Mouse (Mus musculus): Measurements from ENCODE around the gene Gpc5. TPM values are rescaled to one million over a fixed set of nuclear protein-coding genes. Genes with fewer than 3 reads are reported as not detected.

The Gpc5 gene
- polyA plus RNA-seq, 1 experiment from 2014 or later, result 21.3 TPM

DNA sequence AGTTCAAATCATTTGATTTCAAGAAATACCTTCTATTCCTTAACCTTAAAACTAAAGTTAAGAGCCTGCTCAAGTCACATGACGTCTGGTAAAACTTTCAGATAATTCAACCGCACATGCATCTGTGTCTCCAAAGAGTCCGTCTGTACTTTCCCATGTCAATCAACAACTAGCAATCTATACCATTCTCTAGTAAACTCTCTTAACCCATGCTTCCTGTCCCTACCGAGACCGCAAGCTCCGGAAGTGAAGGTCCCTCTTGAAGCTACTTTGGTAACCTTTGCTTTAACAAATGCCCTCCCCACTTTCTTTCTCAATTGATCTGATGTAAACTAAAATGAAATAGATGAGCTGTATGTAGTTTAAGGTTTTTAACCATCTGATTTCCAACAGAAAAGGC, 1118.3 kb downstream of the Gpc5 start:
- Histone ChIP-seq H3K4me3 (replicated peaks) (no peak overlapping the region), H3K27ac (replicated peaks) (no peak overlapping the region), H3K4me2 (no peak overlapping the region), H3K27me3 (replicated peaks) (no peaks in the 10 kb centered on the region), H3K9me3 (replicated peaks) (no peaks in the 10 kb centered on the region), H3K9ac (replicated peaks) (no peak overlapping the region), H3K36me3 (no peaks in the 10 kb centered on the region), H3K4me1 (no peaks in the 10 kb centered on the region)
- WGBS, result 93% methylated on average over 6 of the region's 6 CpGs
- ATAC-seq (ENCODE audit: low FRiP score), result no peak

DNA sequence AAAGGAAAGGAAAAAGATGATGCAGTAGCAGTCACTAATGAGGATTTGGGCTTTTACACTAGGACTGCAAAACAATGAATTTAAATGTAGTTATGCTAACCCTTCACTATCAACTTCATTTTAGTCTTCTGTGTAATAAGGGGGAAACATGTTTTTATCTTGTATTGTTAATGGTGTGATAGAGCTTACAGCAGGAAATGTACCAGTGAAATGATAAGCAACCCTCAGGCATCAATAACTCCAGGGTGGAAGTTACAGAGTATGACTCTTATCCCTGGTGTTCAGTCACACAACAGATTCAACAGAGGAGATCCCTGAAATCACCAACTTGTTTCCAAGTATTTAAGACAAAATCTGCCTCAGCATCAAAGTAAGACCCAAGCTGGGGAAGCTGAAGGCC, 1120.0 kb downstream of the Gpc5 start:
- no peaks in the 10 kb centered on the region for H3K27me3 ChIP-seq (replicated peaks)
- H3K9ac ChIP-seq (replicated peaks), result no peak overlapping the region
- H3K4me3 ChIP-seq (replicated peaks), result no peak overlapping the region
- H3K27ac ChIP-seq (replicated peaks), result no peak overlapping the region
- no peaks in the 10 kb centered on the region for H3K36me3 ChIP-seq
- H3K4me2 ChIP-seq, result no peak overlapping the region
- no peaks in the 10 kb centered on the region for H3K4me1 ChIP-seq
- H3K9me3 ChIP-seq (replicated peaks), result no peaks in the 10 kb centered on the region
- no peak for ATAC-seq (ENCODE audit: low FRiP score)

DNA sequence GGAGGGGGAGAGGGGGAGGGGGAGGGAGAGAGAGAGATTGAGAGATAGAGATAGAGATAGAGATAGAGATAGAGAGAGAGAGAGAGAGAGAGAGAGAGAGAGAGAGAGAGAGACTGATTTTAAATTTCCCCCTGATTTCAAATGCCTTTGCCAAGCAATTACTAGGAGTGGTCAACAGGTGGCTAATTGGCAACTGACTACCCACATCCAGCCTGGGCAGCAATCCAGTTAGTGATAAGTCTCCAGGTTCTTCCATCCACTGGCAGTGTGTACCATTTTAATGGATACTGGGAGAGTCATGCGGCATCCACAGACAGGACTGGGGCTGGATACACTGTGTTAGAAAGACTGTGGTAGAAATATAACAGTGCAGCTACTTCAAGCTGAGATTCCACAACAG, 1166.1 kb downstream of the Gpc5 start:
- no peaks in the 10 kb centered on the region for H3K27me3 ChIP-seq (replicated peaks)
- no peaks in the 10 kb centered on the region for H3K9me3 ChIP-seq (replicated peaks)
- ATAC-seq (ENCODE audit: low FRiP score), result no peak
- 80% methylated on average over 1 of the region's 1 CpGs for WGBS
- no peaks in the 10 kb centered on the region for H3K36me3 ChIP-seq
- H3K4me3 ChIP-seq (replicated peaks), result no peak overlapping the region
- no peak overlapping the region for H3K4me2 ChIP-seq
- no peak overlapping the region for H3K27ac ChIP-seq (replicated peaks)
- no peak overlapping the region for H3K9ac ChIP-seq (replicated peaks)
- no peaks in the 10 kb centered on the region for H3K4me1 ChIP-seq

DNA sequence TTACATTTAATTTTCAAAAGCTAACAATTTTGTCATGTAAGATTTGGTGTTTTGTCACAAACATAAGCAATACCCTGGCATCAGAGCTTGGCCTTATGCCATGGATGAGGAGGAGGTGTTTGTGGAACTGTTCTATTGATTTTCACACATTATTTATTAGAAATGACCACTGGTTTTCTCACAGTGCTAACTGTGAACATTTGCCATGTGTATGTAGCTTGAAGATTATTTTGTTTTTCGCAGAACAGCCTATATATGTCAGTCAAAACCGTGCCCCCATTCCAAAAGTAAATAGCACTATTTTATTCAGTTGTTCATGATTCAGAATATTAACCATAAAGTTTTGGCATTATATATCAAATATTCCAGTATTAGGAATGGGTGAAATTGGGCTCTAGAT, 1216.5 kb downstream of the Gpc5 start:
- no peaks in the 10 kb centered on the region for H3K9me3 ChIP-seq (replicated peaks)
- no peak overlapping the region for H3K4me2 ChIP-seq
- no peak overlapping the region for H3K27ac ChIP-seq (replicated peaks)
- H3K4me1 ChIP-seq, result no peaks in the 10 kb centered on the region
- WGBS, result 88% methylated on average over 2 of the region's 2 CpGs
- no peaks in the 10 kb centered on the region for H3K36me3 ChIP-seq
- H3K27me3 ChIP-seq (replicated peaks), result no peaks in the 10 kb centered on the region
- no peak overlapping the region for H3K9ac ChIP-seq (replicated peaks)
- ATAC-seq (ENCODE audit: low FRiP score), result no peak
- H3K4me3 ChIP-seq (replicated peaks), result no peak overlapping the region

DNA sequence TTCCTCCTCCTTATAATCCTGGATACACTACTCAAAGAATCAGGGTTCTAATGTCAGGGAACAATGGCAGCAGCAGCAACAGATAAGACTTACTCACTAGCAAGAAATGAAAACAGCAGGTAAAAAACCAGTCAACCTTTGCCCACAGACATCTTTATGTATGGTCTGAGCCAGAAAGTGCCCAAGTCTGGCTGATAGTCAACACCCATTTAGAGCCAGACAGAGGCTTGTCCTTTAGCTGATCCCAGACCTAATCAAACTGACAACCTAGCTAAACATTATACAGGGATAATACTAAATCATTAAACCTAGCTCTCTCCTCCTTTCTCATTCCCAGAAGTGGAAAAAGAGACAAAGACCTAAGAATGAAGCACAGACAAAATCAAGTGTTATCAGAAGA, 1225.5 kb downstream of the Gpc5 start:
- no peak overlapping the region for H3K9ac ChIP-seq (replicated peaks)
- no peak overlapping the region for H3K4me3 ChIP-seq (replicated peaks)
- H3K36me3 ChIP-seq, result no peaks in the 10 kb centered on the region
- no peak overlapping the region for H3K4me2 ChIP-seq
- H3K27ac ChIP-seq (replicated peaks), result no peak overlapping the region
- no peaks in the 10 kb centered on the region for H3K9me3 ChIP-seq (replicated peaks)
- no peaks in the 10 kb centered on the region for H3K27me3 ChIP-seq (replicated peaks)
- no peak for ATAC-seq (ENCODE audit: low FRiP score)
- H3K4me1 ChIP-seq, result no peaks in the 10 kb centered on the region

DNA sequence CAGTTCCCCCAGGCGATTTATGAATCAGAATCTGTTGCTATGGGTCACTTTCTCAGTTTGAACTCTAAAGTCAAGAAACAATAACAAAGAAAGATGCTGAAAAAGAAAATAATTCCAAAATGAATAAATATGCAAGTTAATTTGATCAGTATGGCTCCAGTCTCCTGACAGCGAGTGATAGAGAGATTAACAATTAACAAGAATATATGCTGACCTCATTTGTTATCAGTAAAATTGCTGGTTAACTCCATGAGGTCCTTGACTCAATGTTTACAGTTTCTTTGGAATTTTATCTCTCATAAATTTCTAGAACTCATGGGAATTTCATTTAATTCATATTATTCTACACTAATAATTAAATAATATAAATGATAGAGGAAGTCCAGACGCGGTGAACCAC, 1244.2 kb downstream of the Gpc5 start:
- no peak for ATAC-seq (ENCODE audit: low FRiP score)
- H3K9ac ChIP-seq (replicated peaks), result no peak overlapping the region
- no peaks in the 10 kb centered on the region for H3K27me3 ChIP-seq (replicated peaks)
- WGBS, result 80% methylated on average over 4 of the region's 4 CpGs
- H3K9me3 ChIP-seq (replicated peaks), result no peaks in the 10 kb centered on the region
- no peak overlapping the region for H3K27ac ChIP-seq (replicated peaks)
- H3K4me3 ChIP-seq (replicated peaks), result no peak overlapping the region
- no peaks in the 10 kb centered on the region for H3K4me1 ChIP-seq
- no peak overlapping the region for H3K4me2 ChIP-seq
- H3K36me3 ChIP-seq, result no peaks in the 10 kb centered on the region

DNA sequence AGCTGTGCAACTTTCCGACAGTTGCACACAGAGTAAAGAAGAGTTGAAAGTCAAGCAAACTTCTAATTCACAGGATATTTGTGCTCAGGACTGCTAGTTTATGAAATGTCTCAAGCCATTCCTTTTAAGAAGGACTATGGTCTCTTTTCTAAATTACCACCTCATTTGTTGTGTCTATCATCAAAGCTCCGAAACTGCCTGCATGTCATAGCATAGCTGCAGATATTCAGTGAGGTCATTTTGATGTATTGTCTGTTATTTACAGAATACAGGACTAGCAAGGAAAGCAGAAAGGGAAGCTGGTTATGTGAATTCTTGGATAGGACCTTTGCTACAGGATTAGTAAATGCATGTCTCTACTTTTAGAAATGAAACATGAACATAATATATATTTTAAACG, 1246.4 kb downstream of the Gpc5 start:
- Histone ChIP-seq H3K4me1 (no peaks in the 10 kb centered on the region), H3K9me3 (replicated peaks) (no peaks in the 10 kb centered on the region), H3K4me2 (no peak overlapping the region), H3K36me3 (no peaks in the 10 kb centered on the region), H3K27ac (replicated peaks) (no peak overlapping the region), H3K9ac (replicated peaks) (no peak overlapping the region), H3K27me3 (replicated peaks) (no peaks in the 10 kb centered on the region), H3K4me3 (replicated peaks) (no peak overlapping the region)
- no peak for ATAC-seq (ENCODE audit: low FRiP score)
- 86% methylated on average over 3 of the region's 3 CpGs for WGBS

DNA sequence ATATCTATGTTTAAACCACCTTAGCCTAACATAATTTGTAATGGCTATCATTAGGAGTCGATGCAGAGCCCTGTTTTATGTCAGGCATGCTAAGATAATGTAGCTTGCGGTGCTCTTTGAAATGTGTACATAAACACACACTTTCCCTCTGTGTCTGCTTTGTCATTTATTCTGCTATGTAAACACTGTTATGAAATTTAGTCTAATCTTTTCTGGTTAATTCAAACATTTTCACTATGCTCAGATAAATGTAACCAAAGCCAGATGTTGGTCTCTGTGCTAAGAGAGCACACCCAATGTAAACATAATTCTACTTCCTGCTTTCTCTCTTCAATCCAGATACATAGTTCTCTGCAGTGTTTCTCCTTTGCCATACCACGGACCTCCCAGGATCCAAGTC, 1256.5 kb downstream of the Gpc5 start:
- Histone ChIP-seq H3K9me3 (replicated peaks) (no peaks in the 10 kb centered on the region), H3K36me3 (no peaks in the 10 kb centered on the region), H3K27ac (replicated peaks) (no peak overlapping the region), H3K4me3 (replicated peaks) (no peak overlapping the region), H3K4me1 (no peaks in the 10 kb centered on the region), H3K4me2 (no peak overlapping the region), H3K9ac (replicated peaks) (no peak overlapping the region), H3K27me3 (replicated peaks) (no peaks in the 10 kb centered on the region)
- WGBS, result 79% methylated on average over 3 of the region's 3 CpGs
- ATAC-seq (ENCODE audit: low FRiP score), result no peak

DNA sequence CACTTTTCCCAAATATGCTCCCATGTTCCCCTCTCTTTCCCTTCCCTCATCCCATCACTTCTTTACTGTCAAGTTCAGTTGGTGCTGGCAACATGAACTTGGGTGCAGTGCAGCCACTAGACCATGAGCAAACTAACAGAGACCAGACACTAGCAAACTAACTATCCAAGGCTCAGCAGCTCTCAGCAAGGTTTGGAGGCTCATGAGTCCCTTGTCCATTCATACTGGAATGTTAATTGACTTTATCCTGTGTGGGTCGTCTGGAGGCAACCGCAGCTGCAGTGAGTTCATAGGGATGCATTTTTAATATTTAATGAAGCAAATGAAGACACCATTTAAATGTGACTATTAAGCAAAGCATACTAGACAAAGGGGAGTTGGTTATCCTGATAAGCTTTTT, 1292.6 kb downstream of the Gpc5 start:
- ATAC-seq (ENCODE audit: low FRiP score), result no peak
- no peak overlapping the region for H3K9ac ChIP-seq (replicated peaks)
- H3K4me2 ChIP-seq, result no peak overlapping the region
- H3K4me3 ChIP-seq (replicated peaks), result no peak overlapping the region
- H3K9me3 ChIP-seq (replicated peaks), result no peaks in the 10 kb centered on the region
- H3K36me3 ChIP-seq, result no peaks in the 10 kb centered on the region
- 43% methylated on average over 2 of the region's 2 CpGs for WGBS
- no peak overlapping the region for H3K27ac ChIP-seq (replicated peaks)
- H3K27me3 ChIP-seq (replicated peaks), result no peaks in the 10 kb centered on the region
- no peaks in the 10 kb centered on the region for H3K4me1 ChIP-seq

DNA sequence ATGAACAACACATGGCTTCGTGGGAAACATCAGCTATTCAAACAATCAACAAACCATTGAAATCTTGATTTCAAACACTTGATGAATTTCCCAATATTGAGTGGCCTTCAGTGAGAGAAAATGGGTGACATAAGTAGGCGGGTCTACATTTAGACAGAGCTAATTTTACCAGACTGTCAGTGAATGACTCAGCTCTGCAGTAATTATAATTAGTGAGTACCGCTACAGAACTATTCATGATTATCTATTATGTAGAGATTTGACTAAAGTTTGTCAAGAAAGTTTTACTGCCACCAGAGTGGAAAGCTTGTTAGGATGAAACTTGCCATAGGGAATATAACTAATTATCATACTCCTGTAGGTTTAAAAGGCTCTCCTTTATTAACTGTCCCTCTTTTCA, 1323.5 kb downstream of the Gpc5 start:
- H3K9me3 ChIP-seq (replicated peaks), result no peaks in the 10 kb centered on the region
- no peaks in the 10 kb centered on the region for H3K27me3 ChIP-seq (replicated peaks)
- H3K4me1 ChIP-seq, result no peaks in the 10 kb centered on the region
- 87% methylated on average over 3 of the region's 3 CpGs for WGBS
- no peak for ATAC-seq (ENCODE audit: low FRiP score)
- no peak overlapping the region for H3K27ac ChIP-seq (replicated peaks)
- no peak overlapping the region for H3K4me3 ChIP-seq (replicated peaks)
- H3K36me3 ChIP-seq, result no peaks in the 10 kb centered on the region
- H3K9ac ChIP-seq (replicated peaks), result no peak overlapping the region
- no peak overlapping the region for H3K4me2 ChIP-seq

DNA sequence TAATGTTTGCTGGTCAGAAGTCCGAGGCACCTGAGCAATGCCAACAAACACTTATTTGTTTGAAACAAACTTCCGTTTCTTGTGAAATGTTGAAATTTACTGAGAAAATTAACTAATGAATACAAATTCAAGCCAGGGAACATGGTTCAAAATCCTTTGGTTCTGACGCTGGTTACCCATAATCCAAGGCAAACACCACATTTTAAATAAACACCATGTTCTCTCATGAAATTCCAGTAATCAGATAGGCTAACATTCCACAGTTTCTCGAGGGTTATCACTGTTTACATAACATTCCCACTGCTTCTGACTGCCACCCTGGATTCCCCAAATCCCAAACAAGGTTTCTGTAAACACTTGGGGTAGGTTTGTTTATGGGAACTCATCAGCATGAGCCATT, 1356.2 kb downstream of the Gpc5 start:
- WGBS, result 77% methylated on average over 4 of the region's 4 CpGs
- Histone ChIP-seq H3K27ac (replicated peaks) (no peak overlapping the region), H3K4me3 (replicated peaks) (no peak overlapping the region), H3K4me2 (no peak overlapping the region), H3K4me1 (no peaks in the 10 kb centered on the region), H3K9me3 (replicated peaks) (no peaks in the 10 kb centered on the region), H3K27me3 (replicated peaks) (no peaks in the 10 kb centered on the region), H3K9ac (replicated peaks) (no peak overlapping the region), H3K36me3 (no peaks in the 10 kb centered on the region)
- ATAC-seq (ENCODE audit: low FRiP score), result no peak

DNA sequence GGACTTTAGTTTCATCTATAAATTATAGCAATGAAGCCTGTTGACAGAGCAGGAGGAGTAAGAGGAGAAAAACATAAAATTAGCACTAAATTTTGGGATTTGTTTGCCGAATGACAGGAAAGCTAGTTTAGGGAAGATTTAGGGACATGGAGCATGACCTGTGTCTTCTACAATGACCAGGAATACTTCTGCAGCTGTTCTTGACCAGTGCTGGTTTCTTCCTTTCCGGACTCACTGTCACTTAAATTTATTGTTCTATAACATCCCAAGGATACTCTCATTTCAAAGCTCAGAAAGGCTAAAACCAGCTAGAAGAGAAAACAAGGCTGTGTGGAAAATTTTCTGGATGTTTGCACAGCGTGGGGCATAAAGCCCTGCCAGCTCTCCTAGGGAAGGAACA, 1361.3 kb downstream of the Gpc5 start:
- H3K27me3 ChIP-seq (replicated peaks), result no peaks in the 10 kb centered on the region
- no peak overlapping the region for H3K27ac ChIP-seq (replicated peaks)
- no peak overlapping the region for H3K9ac ChIP-seq (replicated peaks)
- H3K4me3 ChIP-seq (replicated peaks), result no peak overlapping the region
- no peaks in the 10 kb centered on the region for H3K4me1 ChIP-seq
- no peak overlapping the region for H3K4me2 ChIP-seq
- H3K36me3 ChIP-seq, result no peaks in the 10 kb centered on the region
- H3K9me3 ChIP-seq (replicated peaks), result no peaks in the 10 kb centered on the region
- 64% methylated on average over 3 of the region's 3 CpGs for WGBS
- no peak for ATAC-seq (ENCODE audit: low FRiP score)

DNA sequence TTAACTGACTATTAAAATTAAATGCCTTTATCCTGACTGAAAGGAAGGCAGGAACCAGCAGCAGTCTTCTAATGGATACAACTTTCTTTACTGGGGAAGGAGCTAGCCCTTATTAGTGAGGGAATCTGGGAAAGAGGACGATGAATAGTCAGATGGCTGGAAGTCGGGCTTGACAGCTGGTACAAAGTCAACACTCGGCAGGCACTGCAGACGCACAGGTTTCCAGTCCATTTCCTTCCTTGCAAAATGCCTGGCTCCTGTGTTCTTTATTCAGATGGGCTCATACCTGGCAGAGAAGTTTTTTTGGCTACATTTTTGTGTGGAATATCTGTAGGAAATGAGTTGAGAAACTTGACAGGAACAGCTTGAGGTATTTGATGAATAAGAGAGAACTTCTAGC, 1364.2 kb downstream of the Gpc5 start:
- WGBS, result 69% methylated on average over 4 of the region's 4 CpGs
- H3K27me3 ChIP-seq (replicated peaks), result no peaks in the 10 kb centered on the region
- no peaks in the 10 kb centered on the region for H3K9me3 ChIP-seq (replicated peaks)
- no peak overlapping the region for H3K4me3 ChIP-seq (replicated peaks)
- no peak overlapping the region for H3K9ac ChIP-seq (replicated peaks)
- H3K27ac ChIP-seq (replicated peaks), result no peak overlapping the region
- no peaks in the 10 kb centered on the region for H3K4me1 ChIP-seq
- no peak overlapping the region for H3K4me2 ChIP-seq
- H3K36me3 ChIP-seq, result no peaks in the 10 kb centered on the region
- ATAC-seq (ENCODE audit: low FRiP score), result no peak
